Mouse (Mus musculus) myocyte (in vitro differentiated cells): Measurements from ENCODE around the gene Nr2c2. TPM values are rescaled to one million over a fixed set of nuclear protein-coding genes. Genes with fewer than 3 reads are reported as not detected.
"Not testable (repeated sequence)": the region's sequence is repeated elsewhere in the genome, so short reads cannot be mapped to it uniquely, and the experiment has no call there.

ENCODE experiments used
- H3K27me3 ChIP-seq: one replicate; pipeline ENCODE4 v1.6.1; 2011; ENCODE audit not compliant: control insufficient read depth, insufficient read depth, insufficient read length
- H3K36me3 ChIP-seq: one replicate; pipeline ENCODE4 v1.6.1; 2011; ENCODE audit not compliant: control insufficient read depth, insufficient read depth
- H3K4me2 ChIP-seq: one replicate; pipeline ENCODE4 v1.6.1; 2011; ENCODE audit warnings: low read depth, control low read depth
- H3K4me3 ChIP-seq: one replicate; pipeline ENCODE4 v1.5.1; 2011; ENCODE audit warnings: mild to moderate bottlenecking, control low read depth, moderate library complexity
- H3K79me2 ChIP-seq: one replicate; pipeline ENCODE4 v1.6.1; 2011; ENCODE audit not compliant: control insufficient read depth, insufficient read depth
- H3ac ChIP-seq: one replicate; pipeline ENCODE4 v1.6.1; 2011; ENCODE audit not compliant: control insufficient read depth, insufficient read length
- CEBPB ChIP-seq: IDR thresholded peaks from 2 replicates; pipeline ENCODE4 v1.6.1; 2011; ENCODE audit warnings: mild to moderate bottlenecking, moderate library complexity; ENCODE audit not compliant: poor library complexity, insufficient read depth, severe bottlenecking
- E2F4 ChIP-seq: IDR thresholded peaks from one replicate; pipeline ENCODE4 v1.6.1; 2011; ENCODE audit warnings: mild to moderate bottlenecking, control low read depth, moderate library complexity; ENCODE audit not compliant: insufficient read depth
- MAX ChIP-seq: IDR thresholded peaks from one replicate; pipeline ENCODE4 v1.6.1; 2011; ENCODE audit warnings: low read depth, mild to moderate bottlenecking, control low read depth
- MYOD1 ChIP-seq, 3 experiments: IDR thresholded peaks; one replicate each; pipeline ENCODE4 v1.6.1; 2011; ENCODE audit warnings: control low read depth in 2 of 3, low read depth in 2 of 3, mild to moderate bottlenecking in 2 of 3, moderate library complexity in 1 of 3; ENCODE audit not compliant: insufficient read length in 2 of 3, control insufficient read depth in 1 of 3
- MYOG ChIP-seq, 3 experiments: IDR thresholded peaks; one replicate each; pipeline ENCODE4 v1.6.1; 2011; ENCODE audit warnings: control low read depth in 2 of 3, low read depth in 2 of 3, mild to moderate bottlenecking in 2 of 3; ENCODE audit not compliant: insufficient read length in 2 of 3, control insufficient read depth in 1 of 3, insufficient read depth in 1 of 3
- POLR2A ChIP-seq: IDR thresholded peaks from one replicate; pipeline ENCODE4 v1.6.1; 2011; ENCODE audit warnings: low read depth, mild to moderate bottlenecking, control low read depth, moderate library complexity; ENCODE audit not compliant: insufficient read length
- POLR2AphosphoS2 ChIP-seq: IDR thresholded peaks from one replicate; pipeline ENCODE4 v1.6.1; 2011; ENCODE audit warnings: low read depth, control low read depth; ENCODE audit not compliant: insufficient read length
- REST ChIP-seq: IDR thresholded peaks from one replicate; pipeline ENCODE4 v1.6.1; 2011; ENCODE audit warnings: mild to moderate bottlenecking, control low read depth, moderate library complexity; ENCODE audit not compliant: insufficient read depth, insufficient read length
- SRF ChIP-seq: IDR thresholded peaks from one replicate; pipeline ENCODE4 v1.6.1; 2011; ENCODE audit warnings: low read depth; ENCODE audit not compliant: control insufficient read depth, insufficient read length
- TCF12 ChIP-seq: IDR thresholded peaks from one replicate; pipeline ENCODE4 v1.6.1; 2011; ENCODE audit warnings: mild to moderate bottlenecking, control low read depth; ENCODE audit not compliant: poor library complexity, insufficient read depth, severe bottlenecking
- TCF3 ChIP-seq: IDR thresholded peaks from one replicate; pipeline ENCODE4 v1.6.1; 2011; ENCODE audit warnings: low read depth, control low read depth; ENCODE audit not compliant: insufficient read length
- USF1 ChIP-seq: IDR thresholded peaks from one replicate; pipeline ENCODE4 v1.6.1; 2011; ENCODE audit warnings: low read depth, mild to moderate bottlenecking, control low read depth, moderate library complexity
- polyA plus RNA-seq: library from polyadenylated mRNA; unstranded; fragments of >200 nt; fragmentation: generic; extraction: Trizol; gene quantifications from one replicate; pipeline ENCODE4 v1.2.1, GENCODE M21; 2012; ENCODE audit warnings: missing spikeins

Nr2c2 gene
- polyA plus RNA-seq, 1 experiment: 5.8 TPM

DNA sequence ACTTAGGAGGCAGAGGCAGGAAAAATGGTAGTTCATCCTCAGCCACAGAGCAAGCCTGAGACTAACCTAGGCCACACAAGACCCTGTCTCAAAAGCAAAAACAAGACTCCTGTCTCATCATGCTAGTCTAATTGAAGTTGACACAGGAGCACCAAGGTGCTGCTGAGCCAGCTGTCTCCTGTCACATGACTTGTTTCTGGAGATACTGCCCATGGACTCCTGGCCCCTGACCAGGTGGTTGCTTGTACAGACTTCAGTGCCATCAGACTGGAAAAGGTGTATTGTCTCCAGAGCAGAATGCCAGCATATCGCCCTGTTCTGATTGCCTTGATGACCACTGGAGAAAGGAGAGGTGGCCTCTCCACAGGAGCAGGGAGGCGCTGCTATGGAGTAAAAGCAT lies 10.5 kb upstream of the Nr2c2 start:
- H3K36me3 ChIP-seq: no peaks in the 10 kb centered on the region
- no peak overlapping the region for H3K4me2 ChIP-seq
- no peak for TF ChIP-seq TCF12
- TF ChIP-seq CEBPB: no peak
- TF ChIP-seq TCF3: no peak
- no peak for TF ChIP-seq E2F4
- no peak for TF ChIP-seq POLR2AphosphoS2
- TF ChIP-seq MYOD1 (IDR thresholded peaks at IDR 0.05; ENCODE audit: control insufficient read depth in 1 of 3, insufficient read length in 2 of 3, low read depth in 2 of 3): no peak
- TF ChIP-seq REST: no peak
- TF ChIP-seq MYOG (IDR thresholded peaks at IDR 0.05; ENCODE audit: control insufficient read depth in 1 of 3, insufficient read depth in 1 of 3, insufficient read length in 2 of 3, low read depth in 2 of 3): no peak
- TF ChIP-seq POLR2A: no peak
- no peak for TF ChIP-seq SRF
- no peak for TF ChIP-seq USF1
- TF ChIP-seq MAX: no peak
- no peaks in the 10 kb centered on the region for H3K79me2 ChIP-seq
- no peak overlapping the region for H3ac ChIP-seq
- H3K4me3 ChIP-seq: no peak overlapping the region
- H3K27me3 ChIP-seq: peaks cover 24% of the 10 kb centered on the region

DNA sequence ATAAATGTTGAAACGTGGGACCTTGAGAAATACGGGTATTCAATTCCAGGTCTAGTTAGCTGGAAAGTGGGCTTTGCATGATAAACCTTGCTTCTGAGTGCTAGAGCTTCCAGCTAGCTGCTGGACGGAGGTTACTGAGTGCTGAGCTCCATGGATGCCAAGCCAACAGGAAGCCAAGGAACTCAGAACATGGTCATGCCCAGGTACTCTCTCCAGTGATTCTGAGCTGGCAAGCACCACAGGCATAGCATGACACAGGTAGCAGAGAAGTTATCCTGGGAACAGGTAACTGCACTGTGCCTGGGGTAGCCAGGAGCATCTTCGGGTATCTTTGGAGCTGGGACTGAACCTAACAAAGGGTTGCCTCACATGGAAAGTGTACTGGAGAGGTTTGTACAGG lies 8.4 kb upstream of the Nr2c2 start:
- no peak overlapping the region for H3K4me2 ChIP-seq
- peaks cover 14% of the 10 kb centered on the region for H3K27me3 ChIP-seq
- H3K79me2 ChIP-seq: no peaks in the 10 kb centered on the region
- no peak overlapping the region for H3K4me3 ChIP-seq
- H3K36me3 ChIP-seq: no peaks in the 10 kb centered on the region
- H3ac ChIP-seq: no peak overlapping the region
- TF ChIP-seq E2F4 (no peak), POLR2AphosphoS2 (no peak), USF1 (no peak), MYOD1 (IDR thresholded peaks at IDR 0.05; ENCODE audit: control insufficient read depth in 1 of 3, insufficient read length in 2 of 3, low read depth in 2 of 3) (no peak)

DNA sequence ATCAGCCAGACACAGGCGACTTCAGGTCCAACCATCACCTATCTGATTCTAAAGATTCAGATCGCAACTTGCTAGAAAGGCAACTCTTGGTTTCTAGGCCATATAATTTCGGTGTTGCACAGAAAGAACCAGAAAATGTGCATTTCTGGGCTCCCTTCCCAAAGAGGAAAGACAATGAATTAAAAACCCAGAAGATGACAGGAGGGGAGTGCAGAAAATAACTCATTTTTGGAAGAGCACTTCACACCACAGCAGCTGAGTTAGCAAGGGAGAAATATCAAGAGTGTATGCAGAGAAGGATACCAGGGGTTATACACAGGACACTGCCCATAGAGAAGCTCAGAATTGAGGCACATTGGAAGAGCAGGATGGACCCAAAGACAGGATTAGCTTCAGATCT lies 6.3 kb upstream of the Nr2c2 start:
- Histone ChIP-seq H3K79me2 (no peaks in the 10 kb centered on the region), H3K27me3 (peaks cover 11% of the 10 kb centered on the region), H3K4me3 (no peak overlapping the region), H3K36me3 (no peaks in the 10 kb centered on the region), H3K4me2 (no peak overlapping the region), H3ac (no peak overlapping the region)
- TF ChIP-seq MYOD1 (IDR thresholded peaks at IDR 0.05; ENCODE audit: control insufficient read depth in 1 of 3, insufficient read length in 2 of 3, low read depth in 2 of 3): no peak
- TF ChIP-seq E2F4: no peak
- no peak for TF ChIP-seq SRF
- no peak for TF ChIP-seq TCF12
- TF ChIP-seq USF1: no peak
- TF ChIP-seq POLR2A: no peak
- TF ChIP-seq POLR2AphosphoS2: no peak
- TF ChIP-seq MYOG (IDR thresholded peaks at IDR 0.05; ENCODE audit: control insufficient read depth in 1 of 3, insufficient read depth in 1 of 3, insufficient read length in 2 of 3, low read depth in 2 of 3): no peak
- no peak for TF ChIP-seq TCF3
- no peak for TF ChIP-seq CEBPB
- no peak for TF ChIP-seq REST
- no peak for TF ChIP-seq MAX

DNA sequence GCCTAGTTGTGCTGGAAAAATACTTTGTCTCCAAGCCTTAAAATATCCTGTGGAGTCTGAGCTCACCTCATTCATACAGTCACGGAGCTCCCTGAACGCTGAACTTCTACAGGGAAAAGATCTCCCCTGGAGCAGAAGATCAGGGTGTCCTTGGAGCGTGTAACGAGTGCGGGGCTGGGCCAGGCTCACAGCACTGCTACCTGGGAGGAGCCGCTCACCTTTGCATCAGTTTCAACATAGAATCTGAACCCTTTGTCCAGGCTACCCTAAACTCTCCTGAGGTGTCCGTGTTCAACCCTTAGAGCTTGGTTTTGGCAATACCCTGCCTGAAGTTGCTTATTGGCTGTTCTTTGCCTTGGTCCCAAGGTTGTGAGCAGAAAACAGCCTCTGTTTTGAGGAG lies 2.0 kb upstream of the Nr2c2 start:
- H3ac ChIP-seq, H3K36me3 ChIP-seq, H3K27me3 ChIP-seq, H3K4me3 ChIP-seq, H3K4me2 ChIP-seq: not testable (repeated sequence)
- peaks cover 19% of the 10 kb centered on the region for H3K79me2 ChIP-seq

DNA sequence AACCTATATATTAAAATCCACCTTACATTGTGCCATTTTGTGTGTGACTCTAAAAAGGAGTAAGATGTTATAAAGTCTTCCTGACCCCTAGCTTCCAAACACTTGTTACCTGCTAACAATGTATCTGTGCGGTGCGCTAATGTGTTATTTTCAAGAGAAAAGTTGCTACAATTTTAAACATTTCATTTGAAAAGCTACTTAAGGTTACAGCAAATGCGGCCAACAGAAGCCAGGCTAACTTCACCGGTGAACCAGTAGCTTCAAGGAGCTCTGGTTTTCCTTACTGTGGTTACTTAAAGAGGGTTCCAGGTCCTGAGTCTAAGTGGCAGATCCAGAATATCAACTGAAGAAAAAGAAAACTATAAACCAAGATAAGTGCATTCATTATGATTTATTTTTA lies 1.2 kb upstream of the Nr2c2 start:
- Histone ChIP-seq H3K27me3 (no peaks in the 10 kb centered on the region), H3K79me2 (peaks cover 27% of the 10 kb centered on the region), H3K4me3 (peak overlapping the region; percentile 58), H3ac (no peak overlapping the region), H3K4me2 (no peak overlapping the region), H3K36me3 (no peaks in the 10 kb centered on the region)
- TF ChIP-seq MYOD1 (IDR thresholded peaks at IDR 0.05; ENCODE audit: control insufficient read depth in 1 of 3, insufficient read length in 2 of 3, low read depth in 2 of 3) (no peak), TCF12 (no peak), TCF3 (no peak), SRF (no peak), MYOG (IDR thresholded peaks at IDR 0.05; ENCODE audit: control insufficient read depth in 1 of 3, insufficient read depth in 1 of 3, insufficient read length in 2 of 3, low read depth in 2 of 3) (no peak), MAX (no peak), CEBPB (no peak), USF1 (no peak), POLR2AphosphoS2 (no peak), E2F4 (no peak)
